Mouse (Mus musculus) cerebral cortex, adult 2 months (tissue): Measurements from ENCODE around the gene Mybph.

Experiments used
- WGBS: fragments of 180-500 bp; shearing (Covaris S2); methylation state at CpG from one replicate; pipeline ENCODE4 v1.1.7; 2018; 5-methylcytosine and 5-hydroxymethylcytosine counted together

Gene Mybph

DNA sequence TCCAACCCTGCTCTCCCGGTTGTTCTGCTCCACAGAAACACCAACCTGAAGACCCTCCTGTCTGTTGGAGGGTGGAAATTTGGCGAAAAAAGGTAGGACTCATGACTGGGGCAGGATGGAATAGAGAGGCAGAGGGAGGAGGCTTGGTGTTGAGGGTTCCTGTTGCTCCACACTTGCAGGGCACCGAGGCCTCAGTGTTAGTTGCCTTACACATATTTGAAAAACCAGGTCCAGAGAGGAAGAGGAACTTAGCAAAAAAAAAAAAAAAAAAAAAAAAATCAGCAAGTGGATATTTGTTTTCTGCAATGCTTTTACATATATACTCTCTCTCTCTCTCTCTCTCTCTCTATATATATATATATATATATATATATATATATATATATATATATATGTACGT lies 9.2 kb upstream of the Mybph start:
- WGBS, result 91% methylated on average over 4 of the region's 4 CpGs

DNA sequence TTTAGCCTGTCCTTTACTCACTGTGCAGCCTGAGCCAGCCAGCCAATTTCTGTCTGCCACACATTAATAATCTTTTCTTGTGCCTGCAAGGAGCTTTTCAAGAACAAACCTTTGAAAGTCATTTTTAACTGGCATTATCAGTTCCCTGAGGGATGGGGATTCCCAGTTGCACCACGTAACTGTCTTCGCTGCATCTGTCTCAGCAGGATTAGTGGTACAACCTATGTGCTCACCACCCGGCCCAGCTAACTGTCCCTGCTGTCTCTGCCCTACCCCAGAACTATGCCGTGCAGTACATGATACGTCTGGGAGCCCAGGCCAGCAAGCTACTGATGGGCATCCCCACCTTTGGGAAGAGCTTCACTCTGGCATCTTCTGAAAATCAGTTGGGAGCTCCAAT lies 5.0 kb upstream of the Mybph start:
- 81% methylated on average over 5 of the region's 5 CpGs for WGBS

DNA sequence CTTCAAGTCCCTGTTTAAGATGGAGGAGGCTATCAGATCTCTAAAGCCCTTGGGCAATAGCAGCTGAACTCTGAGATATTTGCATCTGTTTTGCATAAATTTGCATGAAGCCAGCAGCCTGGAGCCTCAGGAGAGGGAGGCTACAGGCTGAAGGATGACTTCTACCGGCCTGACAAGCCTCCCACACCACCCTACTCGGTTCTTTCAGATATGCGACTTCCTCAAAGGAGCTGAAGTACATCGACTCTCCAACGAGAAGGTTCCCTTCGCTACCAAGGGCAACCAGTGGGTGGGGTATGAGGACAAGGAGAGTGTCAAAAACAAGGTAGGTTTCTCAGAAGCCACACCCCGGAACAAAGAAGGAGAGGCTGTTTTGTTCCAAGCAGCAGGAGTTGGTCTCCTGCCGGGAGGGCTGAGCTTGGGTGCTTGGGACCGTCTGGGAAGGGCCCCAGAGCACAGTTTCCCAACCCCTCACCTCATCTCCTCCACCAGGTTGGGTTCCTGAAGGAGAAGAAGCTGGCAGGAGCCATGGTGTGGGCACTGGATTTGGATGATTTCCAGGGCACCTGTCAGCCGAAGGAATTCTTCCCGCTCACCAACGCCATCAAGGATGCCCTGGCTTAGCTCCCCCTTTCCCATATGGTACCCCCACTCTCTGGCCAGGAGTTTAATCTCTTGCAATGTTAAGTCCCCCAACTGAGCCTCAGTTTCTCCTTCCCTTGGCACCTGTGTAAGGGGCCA lies 4.1 kb upstream of the Mybph start:
- 25% methylated on average over 12 of the region's 12 CpGs for WGBS

DNA sequence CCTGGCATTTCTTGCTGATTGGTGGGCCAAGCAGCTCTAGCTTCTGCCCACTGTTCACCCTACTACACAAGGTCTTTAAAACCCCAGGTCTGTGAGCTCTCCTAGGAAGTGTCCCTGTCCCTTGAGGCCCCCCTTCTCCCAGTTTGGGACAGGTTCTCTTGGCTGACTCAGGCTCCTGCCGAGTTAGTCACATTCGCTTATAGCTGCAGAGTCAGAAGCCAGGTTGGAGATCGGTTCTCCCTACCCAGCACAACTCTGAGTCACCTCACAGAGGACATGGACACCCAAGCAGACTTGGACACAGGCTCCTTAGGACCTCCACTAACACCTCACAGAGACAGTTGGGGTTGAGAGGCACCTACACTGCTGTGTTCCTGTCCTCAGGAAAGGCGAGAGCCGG lies 2.1 kb upstream of the Mybph start:
- WGBS, result 67% methylated on average over 5 of the region's 5 CpGs

DNA sequence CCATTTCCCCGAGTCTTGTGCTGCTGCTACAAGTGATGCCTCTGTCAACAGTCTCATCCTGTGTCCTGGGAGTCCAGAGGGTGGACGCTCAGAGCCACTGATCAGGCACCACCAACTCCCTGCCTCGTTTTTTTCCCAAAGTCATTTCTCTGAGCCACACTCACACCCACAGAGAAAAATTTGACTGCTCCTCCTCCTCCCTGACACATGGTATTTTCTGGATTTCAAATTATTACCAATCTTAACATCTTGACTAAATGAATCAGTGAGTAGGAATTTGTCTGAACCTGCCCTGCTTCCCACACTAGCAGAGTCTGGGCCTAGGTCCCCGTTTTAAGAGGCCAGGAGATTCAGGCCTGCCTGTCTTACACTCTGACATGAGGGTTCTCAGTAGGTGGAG lies 1.2 kb upstream of the Mybph start:
- WGBS, result 38% methylated on average over 4 of the region's 4 CpGs

DNA sequence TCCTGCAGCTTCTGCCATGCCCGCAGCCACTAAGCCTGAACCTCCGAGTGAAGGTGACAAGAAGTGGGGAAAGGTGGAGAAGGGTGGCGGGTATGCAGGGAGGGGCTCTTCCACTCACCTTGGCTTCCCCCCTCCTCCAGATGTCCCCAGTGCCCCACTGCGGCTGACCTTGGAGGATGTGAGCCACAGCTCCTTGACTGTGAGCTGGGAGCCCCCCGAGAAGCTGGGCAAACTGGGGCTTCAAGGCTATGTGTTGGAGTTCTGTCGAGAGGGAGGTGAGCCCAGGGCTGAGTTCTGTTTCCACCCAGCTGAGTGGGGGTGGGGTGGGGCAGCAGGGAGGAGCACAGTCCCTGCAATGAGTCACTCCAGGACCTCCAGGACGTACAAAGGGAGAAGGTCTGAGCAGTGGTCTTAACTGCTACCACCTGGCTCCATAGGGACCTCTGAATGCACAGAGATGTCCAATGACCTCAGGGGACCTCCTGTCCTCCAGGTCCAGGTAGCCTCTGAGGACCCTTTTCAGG lies 488 bp downstream of the Mybph start:
- 62% methylated on average over 7 of the region's 7 CpGs for WGBS

DNA sequence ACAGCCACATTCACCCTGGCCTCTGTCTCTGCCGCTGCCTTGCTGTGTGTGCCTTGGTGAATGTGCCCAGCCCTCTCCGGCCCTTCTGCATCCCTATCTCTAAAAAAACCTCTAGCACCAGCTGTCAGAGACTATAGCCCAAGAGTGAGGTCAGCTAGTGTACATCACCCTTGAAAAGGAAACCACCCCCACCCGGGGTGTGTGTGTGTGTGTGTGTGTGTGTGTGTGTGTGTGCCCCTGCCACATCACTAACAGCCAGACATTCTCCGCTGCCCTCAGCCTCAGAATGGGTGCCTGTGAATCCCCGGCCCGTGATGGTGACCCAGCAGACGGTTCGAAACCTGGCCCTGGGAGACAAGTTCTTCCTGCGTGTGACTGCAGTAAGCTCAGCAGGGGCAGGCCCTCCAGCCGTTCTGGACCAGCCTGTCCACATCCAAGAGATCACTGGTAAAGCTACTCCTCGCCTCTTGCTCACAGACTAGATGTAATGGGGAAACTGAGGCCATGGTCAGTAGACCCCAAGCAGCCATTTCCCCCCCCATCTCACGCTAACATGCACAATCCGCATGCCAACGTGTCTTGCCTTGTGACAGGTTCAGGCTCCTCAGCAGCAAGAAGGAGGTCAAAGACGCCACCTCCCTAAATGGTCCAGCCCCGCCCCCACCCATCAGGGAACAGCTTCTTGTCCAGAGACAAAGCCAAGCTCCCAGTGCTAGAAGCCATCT lies 1.2 kb downstream of the Mybph start:
- 74% methylated on average over 16 of the region's 16 CpGs for WGBS

DNA sequence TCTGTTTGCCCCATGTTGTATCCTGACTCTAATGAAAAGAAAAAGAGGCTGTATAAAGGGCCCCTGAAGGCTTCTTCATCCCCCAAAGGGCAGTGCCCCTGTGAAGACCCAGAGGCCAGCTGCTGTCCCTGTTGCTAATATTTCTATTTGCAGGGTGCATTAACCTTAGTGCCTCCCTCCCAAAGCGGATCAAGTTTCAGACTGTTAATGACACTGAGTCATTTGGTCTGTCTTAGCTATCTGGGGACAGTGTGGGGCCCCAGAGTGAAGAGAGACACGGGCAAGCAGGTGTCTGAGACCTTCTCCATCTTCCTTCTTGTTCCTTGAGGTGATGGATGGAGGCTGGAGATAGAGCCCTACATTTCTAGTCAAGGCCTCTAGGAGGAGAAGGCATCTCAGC lies 1.9 kb downstream of the Mybph start:
- WGBS, result 60% methylated on average over 2 of the region's 2 CpGs

DNA sequence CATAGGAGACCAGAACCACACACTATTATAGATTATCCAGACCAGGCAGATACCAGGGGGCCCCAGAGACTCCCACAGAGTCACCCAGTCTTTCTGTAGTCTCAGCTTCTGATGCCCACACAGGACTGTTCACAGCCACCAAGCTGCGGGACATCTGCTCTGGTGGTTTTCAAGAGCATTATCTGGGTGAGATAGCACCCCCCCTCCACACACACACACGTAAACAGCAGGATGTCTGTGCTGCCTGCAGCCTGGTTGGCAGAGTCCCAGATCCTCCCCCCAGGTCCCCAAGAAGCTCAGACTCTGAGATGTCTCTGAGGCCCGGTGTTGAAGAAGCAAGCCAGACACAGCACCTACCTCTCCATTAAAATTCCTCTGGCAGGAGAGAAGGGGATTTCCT lies 2.3 kb downstream of the Mybph start:
- 15% methylated on average over 3 of the region's 3 CpGs for WGBS

DNA sequence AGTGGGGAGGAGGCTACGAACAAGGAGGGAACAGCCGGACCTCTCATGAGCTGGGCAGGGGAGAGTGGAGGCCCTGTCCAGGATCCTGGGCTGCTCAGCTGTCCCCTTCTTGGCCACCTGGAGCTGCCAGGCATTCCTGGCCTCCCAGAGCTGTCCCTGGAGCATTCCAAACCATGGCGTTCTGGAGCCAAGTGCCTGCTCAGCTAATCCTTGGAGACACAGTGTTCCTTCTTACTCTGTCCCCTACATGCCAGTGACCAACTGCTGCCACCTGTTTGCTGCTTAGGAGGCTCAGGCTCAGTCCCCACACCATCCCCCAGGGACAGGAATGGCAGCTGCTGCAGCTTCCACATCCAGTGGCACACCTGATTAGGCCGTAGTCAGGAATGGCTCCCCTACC lies 2.7 kb downstream of the Mybph start:
- 39% methylated on average over 4 of the region's 4 CpGs for WGBS

DNA sequence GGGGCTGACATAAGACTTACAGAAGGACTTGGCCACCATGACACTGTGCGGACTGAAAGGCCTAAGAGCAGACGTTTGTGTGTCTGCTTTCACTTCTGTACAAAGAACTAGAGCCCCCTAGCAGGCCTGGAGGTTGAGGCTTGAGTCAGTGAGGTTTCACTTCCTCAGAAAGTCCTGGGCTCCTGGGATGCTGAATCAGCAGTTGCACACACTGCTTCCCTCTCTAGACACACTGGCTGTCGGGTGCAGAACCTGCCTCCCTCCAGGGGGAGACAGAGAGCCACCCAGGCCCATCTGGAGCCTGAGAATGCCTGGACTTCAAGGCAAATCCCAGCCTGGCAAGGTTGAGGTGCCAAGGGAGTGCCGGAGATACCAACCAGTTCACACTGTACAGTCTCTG lies 3.1 kb downstream of the Mybph start:
- WGBS, result 48% methylated on average over 4 of the region's 4 CpGs

DNA sequence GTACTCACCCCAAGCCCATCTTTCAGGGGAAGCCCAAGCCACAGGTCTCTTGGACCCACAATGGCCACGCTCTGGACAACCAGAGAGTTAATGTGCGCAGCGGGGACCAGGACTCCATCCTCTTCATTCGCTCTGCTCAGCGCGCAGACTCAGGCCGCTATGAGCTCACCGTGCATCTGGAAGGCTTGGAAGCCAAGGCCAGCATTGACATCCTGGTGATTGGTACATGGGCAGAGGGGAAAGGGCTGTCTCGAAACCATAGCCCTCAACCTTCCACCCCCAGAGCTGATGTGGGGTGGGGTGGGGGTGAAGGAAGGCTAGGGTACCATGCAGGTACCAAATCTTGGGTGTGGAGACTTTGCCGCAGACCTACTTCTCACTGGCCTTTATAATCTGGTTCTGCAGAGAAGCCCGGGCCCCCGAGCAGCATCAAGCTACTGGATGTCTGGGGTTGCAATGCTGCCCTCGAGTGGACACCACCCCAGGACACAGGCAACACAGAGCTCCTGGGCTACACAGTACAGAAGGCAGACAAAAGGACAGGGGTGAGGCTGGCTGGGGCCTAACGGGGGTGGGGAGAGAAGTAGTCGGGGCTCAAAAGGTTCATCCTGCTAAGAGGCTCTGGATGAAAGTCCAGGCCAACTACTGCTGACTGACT lies 4.2 kb downstream of the Mybph start:
- WGBS, result 81% methylated on average over 15 of the region's 15 CpGs

DNA sequence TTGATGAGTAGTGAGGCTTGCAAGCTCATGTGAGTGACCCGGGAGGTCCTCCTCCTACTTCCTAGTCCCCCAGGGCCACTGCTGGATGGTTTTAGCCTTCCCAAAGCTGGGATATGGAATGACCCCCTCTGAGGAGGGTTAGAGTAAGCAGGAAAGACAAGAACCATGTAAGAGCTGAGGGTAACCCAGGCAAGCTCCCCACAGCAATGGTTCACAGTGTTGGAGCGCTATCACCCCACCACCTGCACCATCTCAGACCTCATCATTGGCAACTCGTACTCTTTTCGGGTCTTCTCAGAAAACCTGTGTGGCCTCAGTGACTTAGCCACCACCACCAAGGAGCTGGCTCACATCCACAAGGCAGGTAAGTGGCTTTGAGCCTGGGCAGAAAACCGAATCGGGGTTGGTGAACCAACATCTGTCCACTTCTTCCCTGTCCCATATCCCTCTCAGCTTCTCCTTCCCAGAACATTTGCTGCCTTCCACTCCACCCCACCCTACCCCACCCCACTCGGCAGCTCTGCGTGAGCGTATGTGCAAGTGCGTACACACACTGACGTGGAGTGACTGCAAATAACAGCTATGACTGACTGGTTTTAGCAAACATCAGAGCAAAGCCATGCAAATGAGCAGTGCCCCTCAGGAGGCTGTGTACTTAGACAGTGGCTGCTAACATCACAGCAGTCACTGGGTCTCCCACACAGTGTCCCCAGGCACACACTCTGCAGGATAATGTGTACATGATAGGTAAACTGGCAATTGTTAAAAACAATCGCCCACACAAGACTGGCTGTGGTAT lies 5.1 kb downstream of the Mybph start:
- 59% methylated on average over 12 of the region's 12 CpGs for WGBS

DNA sequence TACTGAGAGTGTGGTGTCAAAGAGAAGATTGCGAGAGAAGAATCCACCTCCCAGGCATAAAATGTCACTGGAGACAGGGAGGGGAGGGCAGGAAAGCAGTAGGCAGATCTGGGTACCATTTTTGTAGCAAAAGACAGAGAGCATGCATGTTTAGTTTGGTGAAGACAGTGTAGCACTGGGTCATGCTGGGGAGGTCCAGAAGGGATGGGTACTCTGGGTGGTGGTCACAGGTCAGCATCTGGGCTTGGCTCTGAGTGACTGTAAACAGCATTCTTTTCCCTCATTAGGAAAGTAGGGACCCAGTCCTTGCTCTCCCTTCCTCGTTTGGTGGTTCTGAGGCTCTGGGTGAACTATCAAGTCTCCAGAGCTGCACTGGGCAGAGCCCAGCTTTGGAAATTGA lies 7.2 kb downstream of the Mybph start:
- 50% methylated on average over 2 of the region's 2 CpGs for WGBS

DNA sequence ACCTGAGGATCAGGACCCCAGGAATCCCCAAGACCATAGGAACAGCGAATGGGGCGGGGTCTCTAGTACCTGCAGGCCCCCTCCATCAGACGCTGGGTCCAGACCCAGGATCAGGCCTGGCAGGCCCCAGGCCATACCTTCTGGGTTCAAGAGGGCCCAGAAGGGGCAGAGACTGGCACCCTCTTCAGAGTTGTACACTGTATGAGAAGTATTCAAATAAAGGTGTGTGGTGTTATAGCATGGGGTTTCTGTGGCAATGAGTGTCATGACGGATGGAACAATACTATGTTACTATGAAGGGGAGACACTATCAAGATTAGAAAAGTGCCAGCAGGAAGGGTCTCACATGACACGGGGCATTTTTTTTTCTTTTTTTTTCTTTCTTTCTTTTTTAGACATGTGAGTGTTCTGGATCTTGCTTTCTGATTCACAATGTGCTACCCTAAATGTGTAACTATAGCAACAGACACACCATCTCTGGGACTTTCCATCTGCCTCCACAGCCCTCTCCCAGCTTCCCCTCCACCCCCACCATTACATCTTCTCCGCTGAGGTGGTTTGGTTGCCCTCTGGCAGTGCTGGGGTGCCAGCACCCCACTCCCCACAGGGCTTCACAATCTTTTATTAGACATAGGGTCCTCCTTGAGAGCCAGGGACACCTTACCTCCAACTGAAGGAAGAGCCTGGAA lies 7.9 kb downstream of the Mybph start:
- WGBS, result 65% methylated on average over 6 of the region's 6 CpGs

DNA sequence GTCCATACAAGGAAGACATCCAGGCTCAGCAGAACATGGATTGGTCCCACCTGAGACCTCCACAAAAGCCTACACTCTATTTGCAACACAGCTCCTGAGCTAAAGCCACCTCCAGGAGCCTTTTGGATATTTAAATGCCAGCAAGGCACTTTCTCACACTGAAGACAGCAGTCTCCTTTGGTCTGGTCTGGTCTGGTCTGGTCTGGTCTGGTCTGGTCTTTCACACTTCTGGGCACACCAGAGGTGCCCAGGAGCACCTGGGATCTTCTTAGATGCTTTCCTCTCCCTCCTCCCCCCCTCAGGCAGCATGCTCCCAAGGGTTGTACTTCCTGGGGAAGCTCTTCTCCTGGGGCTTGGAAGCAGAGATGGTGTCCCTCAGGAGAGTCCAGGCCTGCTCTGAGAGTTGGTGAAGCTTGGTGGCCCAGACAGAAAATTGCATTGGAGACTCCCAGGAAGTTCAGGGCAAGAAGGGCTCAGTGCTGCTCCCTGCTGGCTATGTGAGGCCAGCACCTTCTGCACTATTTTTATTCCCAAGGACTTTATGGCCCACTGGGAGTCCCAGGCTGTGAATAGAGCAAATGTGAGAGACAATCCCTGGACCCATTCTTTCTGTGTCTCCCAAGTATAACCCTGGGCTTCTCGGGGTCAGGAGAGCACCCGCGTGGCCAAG lies 8.6 kb downstream of the Mybph start:
- 44% methylated on average over 3 of the region's 3 CpGs for WGBS

DNA sequence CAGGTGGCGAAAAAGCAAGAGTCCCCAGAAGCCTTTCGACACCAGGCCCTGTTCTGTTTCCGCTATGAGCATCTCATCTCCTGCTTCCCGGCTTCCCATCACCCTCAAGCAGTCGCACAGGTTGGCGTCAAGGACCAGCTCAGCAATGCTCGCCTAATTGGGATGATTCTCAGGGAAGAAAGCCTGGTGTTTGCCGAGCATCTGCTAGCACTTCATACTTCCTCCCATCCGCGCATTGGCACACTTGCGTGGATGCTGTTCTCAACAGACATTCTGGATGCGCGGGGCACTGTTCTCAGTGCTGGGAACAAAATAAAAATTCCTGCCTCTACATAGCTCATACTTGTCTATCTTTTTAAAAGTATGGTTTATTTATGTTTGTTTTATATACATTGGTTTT lies 11.0 kb downstream of the Mybph start:
- 60% methylated on average over 13 of the region's 13 CpGs for WGBS

DNA sequence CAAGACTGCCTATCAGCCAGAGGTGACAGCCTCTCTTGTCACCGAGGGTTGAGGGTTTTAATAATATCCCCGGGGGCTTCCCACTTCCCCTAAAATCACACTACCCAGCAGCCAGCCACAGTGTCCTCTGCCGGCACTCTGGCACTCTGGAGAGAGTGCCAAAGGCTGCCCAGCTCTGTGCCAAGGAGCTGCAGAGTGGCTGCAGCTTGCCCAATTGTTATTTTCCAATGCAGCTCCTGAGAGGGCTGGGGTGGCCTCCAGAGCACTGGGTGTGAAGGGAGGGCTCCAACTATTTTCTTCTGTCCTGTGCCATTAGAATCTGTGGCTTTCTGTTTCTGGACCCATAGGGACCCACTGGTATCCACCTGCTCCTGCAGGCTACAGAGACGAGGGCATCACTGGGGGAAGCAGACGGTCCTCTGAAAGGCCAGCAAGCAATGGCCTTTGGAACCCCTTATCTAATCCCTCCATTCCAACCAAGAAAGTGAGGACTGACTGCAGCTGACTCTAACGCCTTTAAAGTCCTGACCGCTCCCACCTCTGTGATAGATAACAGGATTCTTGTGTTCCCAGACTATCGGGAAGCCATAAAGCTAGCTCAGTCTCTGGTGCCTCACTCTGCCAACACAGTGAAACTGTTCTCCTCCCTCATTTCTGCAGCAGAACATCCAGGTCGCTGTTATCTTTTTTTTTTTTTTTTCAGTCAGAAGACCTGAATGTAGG lies 12.2 kb downstream of the Mybph start:
- 35% methylated on average over 9 of the region's 9 CpGs for WGBS

DNA sequence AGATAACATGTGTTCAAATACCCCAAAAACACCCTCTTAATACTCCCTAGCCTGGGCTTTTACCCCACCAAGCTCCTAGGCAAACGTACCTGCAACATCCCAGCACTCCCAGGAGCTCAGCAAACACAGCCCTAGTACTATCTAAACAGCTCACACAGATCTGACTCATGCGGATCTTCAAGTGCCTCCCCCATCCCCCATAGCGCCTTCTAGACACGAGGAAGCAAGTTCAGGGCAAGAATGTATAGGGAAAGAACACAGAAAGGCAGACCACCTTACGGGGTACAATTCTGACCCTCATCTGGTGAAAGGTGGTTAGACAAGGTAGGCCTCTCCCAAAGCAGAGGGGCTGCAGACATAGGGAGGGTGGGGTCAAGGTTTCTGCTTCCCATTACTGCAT lies 12.8 kb downstream of the Mybph start:
- WGBS, result 39% methylated on average over 5 of the region's 5 CpGs

DNA sequence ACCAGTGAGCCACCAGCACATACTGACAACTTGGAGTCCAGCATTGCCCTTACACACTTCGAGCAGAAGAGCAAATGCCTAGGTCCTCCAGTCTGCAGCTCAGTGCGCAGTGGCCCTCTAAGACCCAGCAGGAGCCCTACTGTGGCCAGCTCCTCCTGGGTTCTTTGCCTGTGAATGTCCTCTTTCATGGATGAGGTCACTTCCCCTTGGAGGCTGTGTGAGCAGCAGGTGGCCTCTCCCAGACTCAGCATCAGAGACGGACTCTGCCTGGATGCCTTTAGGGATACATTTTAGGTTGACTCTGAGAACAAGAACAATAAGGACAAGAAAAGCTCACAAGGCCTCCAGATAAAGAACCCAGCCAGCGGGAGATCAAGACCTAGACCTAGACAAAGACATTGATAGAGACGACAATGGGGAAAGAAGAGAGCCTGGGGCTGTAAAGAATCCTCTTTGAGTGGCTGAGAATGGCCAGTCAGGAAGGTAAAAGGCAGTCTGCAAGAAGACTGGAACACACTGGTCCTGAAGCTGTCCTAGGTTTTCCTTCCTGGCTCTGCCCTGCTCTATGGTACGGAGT lies 17.0 kb downstream of the Mybph start:
- WGBS, result 70% methylated on average over 6 of the region's 6 CpGs
